Mouse (Mus musculus) embryonic facial prominence, embryonic 11.5 days (tissue): ENCODE measurements around the gene Anapc15-ps. TPM values are rescaled to one million over a fixed set of nuclear protein-coding genes. Genes with fewer than 3 reads are reported as not detected.

Source experiments
- ATAC-seq: fragments of 200-750 bp; cut with Nextera tagmentation; replicated peaks from 2 replicates; pipeline ENCODE4 v1.8.0; 2017; ENCODE audit warnings: low read depth; ENCODE audit not compliant: insufficient number of reproducible peaks, low FRiP score, low TSS enrichment
- DNase-seq: peaks from one replicate; pipeline ENCODE4 v3.0.0-alpha.2; 2015; ENCODE audit warnings: low spot score
- H3K27ac ChIP-seq: fragments of 300-500 bp; sonication (generic); replicated peaks from 2 replicates; pipeline ENCODE4 v1.5.1; 2014; ENCODE audit warnings: mild to moderate bottlenecking, low read depth, low read length, control low read depth
- H3K27me3 ChIP-seq: fragments of 300-500 bp; sonication (generic); 2 replicates; pipeline ENCODE4 v1.6.1; 2014; ENCODE audit warnings: mild to moderate bottlenecking, low read length, moderate library complexity, mixed read lengths; ENCODE audit not compliant: control insufficient read depth, insufficient read depth
- H3K36me3 ChIP-seq: fragments of 300-500 bp; sonication (generic); replicated peaks from 2 replicates; pipeline ENCODE4 v1.6.1; 2014; ENCODE audit warnings: low read depth, mild to moderate bottlenecking, low read length, moderate library complexity, mixed read lengths; ENCODE audit not compliant: control insufficient read depth, insufficient read depth
- H3K4me1 ChIP-seq: fragments of 300-500 bp; sonication (generic); 2 replicates; pipeline ENCODE4 v1.6.1; 2014; ENCODE audit warnings: low read length, mixed read lengths; ENCODE audit not compliant: control insufficient read depth, insufficient read depth
- H3K4me2 ChIP-seq: fragments of 300-500 bp; sonication (generic); 2 replicates; pipeline ENCODE4 v1.6.1; 2014; ENCODE audit warnings: low read depth, mild to moderate bottlenecking, control low read depth, low read length, moderate library complexity
- H3K4me3 ChIP-seq: fragments of 300-500 bp; sonication (generic); 2 replicates; pipeline ENCODE4 v1.5.1; 2014; ENCODE audit warnings: low read depth, low read length, control low read depth
- H3K9ac ChIP-seq: fragments of 300-500 bp; sonication (generic); replicated peaks from 2 replicates; pipeline ENCODE4 v1.6.1; 2014; ENCODE audit warnings: mild to moderate bottlenecking, control low read depth, low read length
- H3K9me3 ChIP-seq: fragments of 300-500 bp; sonication (generic); replicated peaks from 2 replicates; pipeline ENCODE4 v1.6.1; 2016; ENCODE audit warnings: mild to moderate bottlenecking, low read length, inconsistent platforms, mixed read lengths; ENCODE audit not compliant: control insufficient read depth
- WGBS: fragments of 180-500 bp; shearing (Covaris S2); extraction: QIAGEN DNeasy Blood & Tissue Kit; methylation state at CpG from one replicate; pipeline ENCODE4 v1.1.7; 2014; 5-methylcytosine and 5-hydroxymethylcytosine counted together
- polyA plus RNA-seq: library from polyadenylated mRNA; unstranded; fragments of >200 nt; fragmentation: Nextera tagmentation; extraction: Ambion mirVana; gene quantifications from 2 replicates; pipeline ENCODE4 v1.2.1, GENCODE M21; 2014

The Anapc15-ps gene
- polyA plus RNA-seq: not detected in 2 replicates

GRCm38 (mm10) chr10:95673351-95673750 is at the start of gene Anapc15-ps:
Gene Anapc15-ps (minus strand): TSS chr10:95673451.
- Histone ChIP-seq H3K4me2 (no peak within 1 kb of the TSS), H3K9me3 (no peaks in the 10 kb centered on the region), H3K9ac (no peak within 1 kb of the TSS), H3K27me3 (no peaks in the 10 kb centered on the region), H3K27ac (no peak within 1 kb of the TSS), H3K4me1 (no peaks in the 10 kb centered on the region), H3K36me3 (no peaks in the 10 kb centered on the region), H3K4me3 (no peak within 1 kb of the TSS)
- DNase-seq (no peak), ATAC-seq (no peak)
- WGBS: 84% methylated on average over 3 of the region's 3 CpGs

- 38% methylated on average over 10 of the region's 10 CpGs for WGBS
- ATAC-seq (no peak), DNase-seq (peak; percentile 33)
- H3K9me3 ChIP-seq: no peaks in the 10 kb centered on the region
- H3K4me2 ChIP-seq: no peak overlapping the region
- no peak overlapping the region for H3K4me3 ChIP-seq
- no peak overlapping the region for H3K9ac ChIP-seq
- H3K36me3 ChIP-seq: no peaks in the 10 kb centered on the region
- H3K27me3 ChIP-seq: no peaks in the 10 kb centered on the region
- no peak overlapping the region for H3K27ac ChIP-seq
- no peaks in the 10 kb centered on the region for H3K4me1 ChIP-seq
Measured at GRCm38 (mm10) chr10:95722203-95722611, 49.0 kb upstream of the Anapc15-ps start.

- no peak for DNase-seq
- Histone ChIP-seq H3K9ac (no peak overlapping the region), H3K27me3 (no peaks in the 10 kb centered on the region), H3K27ac (no peak overlapping the region), H3K36me3 (no peaks in the 10 kb centered on the region), H3K4me3 (no peak overlapping the region), H3K9me3 (no peaks in the 10 kb centered on the region), H3K4me1 (no peaks in the 10 kb centered on the region), H3K4me2 (no peak overlapping the region)
- no peak for ATAC-seq
- WGBS: 65% methylated on average over 12 of the region's 12 CpGs
Measured at GRCm38 (mm10) chr10:95720181-95720798, 47.0 kb upstream of the Anapc15-ps start.

GRCm38 (mm10) chr10:95719472-95719871 is 46.2 kb upstream of the Anapc15-ps start:
- Histone ChIP-seq H3K9me3 (no peaks in the 10 kb centered on the region), H3K9ac (no peak overlapping the region), H3K4me3 (no peak overlapping the region), H3K4me1 (no peaks in the 10 kb centered on the region), H3K4me2 (no peak overlapping the region), H3K27me3 (no peaks in the 10 kb centered on the region), H3K27ac (no peak overlapping the region), H3K36me3 (no peaks in the 10 kb centered on the region)
- no peak for DNase-seq
- no peak for ATAC-seq
- WGBS: 93% methylated on average over 6 of the region's 6 CpGs

GRCm38 (mm10) chr10:95718760-95719159 is 45.5 kb upstream of the Anapc15-ps start:
- Histone ChIP-seq H3K9me3 (no peaks in the 10 kb centered on the region), H3K36me3 (no peaks in the 10 kb centered on the region), H3K27ac (no peak overlapping the region), H3K4me1 (no peaks in the 10 kb centered on the region), H3K4me3 (no peak overlapping the region), H3K4me2 (no peak overlapping the region), H3K9ac (no peak overlapping the region), H3K27me3 (no peaks in the 10 kb centered on the region)
- DNase-seq: no peak
- 52% methylated on average over 1 of the region's 1 CpGs for WGBS
- ATAC-seq: no peak

- no peaks in the 10 kb centered on the region for H3K36me3 ChIP-seq
- ATAC-seq: no peak
- 90% methylated on average over 16 of the region's 16 CpGs for WGBS
Measured at GRCm38 (mm10) chr10:95717106-95717680, 43.9 kb upstream of the Anapc15-ps start.

GRCm38 (mm10) chr10:95715687-95716086 is 42.4 kb upstream of the Anapc15-ps start:
- 78% methylated on average over 6 of the region's 6 CpGs for WGBS
- H3K4me2 ChIP-seq: no peak overlapping the region

More at GRCm38 (mm10) chr10:95717106-95717680, 43.9 kb upstream of the Anapc15-ps start:
- no peaks in the 10 kb centered on the region for H3K9me3 ChIP-seq
- DNase-seq: no peak
- H3K4me3 ChIP-seq: no peak overlapping the region
- no peak overlapping the region for H3K9ac ChIP-seq
- no peak overlapping the region for H3K27ac ChIP-seq
- H3K4me1 ChIP-seq: no peaks in the 10 kb centered on the region
- H3K4me2 ChIP-seq: no peak overlapping the region
- H3K27me3 ChIP-seq: no peaks in the 10 kb centered on the region

GRCm38 (mm10) chr10:95712221-95712620 is 39.0 kb upstream of the Anapc15-ps start:
- 0 out of 2 replicates have a peak, but pooled peaks cover 5% of the 10 kb centered on the region for H3K4me1 ChIP-seq
- 50% methylated on average over 6 of the region's 6 CpGs for WGBS
- DNase-seq (peak; percentile 63), ATAC-seq (no peak)
- no peak overlapping the region for H3K9ac ChIP-seq
- H3K36me3 ChIP-seq: no peaks in the 10 kb centered on the region
- H3K4me2 ChIP-seq: no peak overlapping the region
- no peaks in the 10 kb centered on the region for H3K9me3 ChIP-seq
- no peaks in the 10 kb centered on the region for H3K27me3 ChIP-seq
- peak overlapping the region; percentile 65; the same call in 1 of the 2 replicates for H3K27ac ChIP-seq
- no peak overlapping the region for H3K4me3 ChIP-seq

More at GRCm38 (mm10) chr10:95715687-95716086, 42.4 kb upstream of the Anapc15-ps start:
- Histone ChIP-seq H3K4me1 (no peaks in the 10 kb centered on the region), H3K9me3 (no peaks in the 10 kb centered on the region), H3K36me3 (no peaks in the 10 kb centered on the region), H3K9ac (no peak overlapping the region), H3K4me3 (no peak overlapping the region), H3K27ac (no peak overlapping the region), H3K27me3 (no peaks in the 10 kb centered on the region)
- ATAC-seq (no peak), DNase-seq (no peak)
